Mouse (Mus musculus) gastrocnemius, postnatal 25 days (tissue): Measurements from ENCODE around the gene Epor. TPM values are rescaled to one million over a fixed set of nuclear protein-coding genes. Genes with fewer than 3 reads are reported as not detected.

ENCODE experiments used
- DNase-seq: peaks from one replicate; pipeline ENCODE4 v3.0.0; 2022
- total RNA-seq, 2 experiments: library from RNA; stranded (reverse); gene quantifications; 1 replicate in 1 of 2; 2 replicates in 1 of 2; pipeline ENCODE4 v1.2.3; 2021

Epor gene
- total RNA-seq, 2 experiments from 2014 or later: 0.20 to 0.59 TPM

GRCm38 (mm10) chr9:21936692-21937570 lies 26.4 kb downstream of the Epor start, which contains the start of gene Plppr2:
Plppr2 (plus strand) TSS chr9:21937033.
- peak; percentile 92 for DNase-seq

GRCm38 (mm10) chr9:21935466-21936131 lies 27.7 kb downstream of the Epor start:
- no peak for DNase-seq

- no peak for DNase-seq
Measured at GRCm38 (mm10) chr9:21934021-21934420, 29.3 kb downstream of the Epor start.

GRCm38 (mm10) chr9:21932445-21933137 lies 30.7 kb downstream of the Epor start:
- DNase-seq: no peak

GRCm38 (mm10) chr9:21932006-21932405 lies 31.3 kb downstream of the Epor start:
- DNase-seq: no peak

- DNase-seq: no peak
Measured at GRCm38 (mm10) chr9:21929208-21929607, 34.1 kb downstream of the Epor start.

- peak; percentile 93 for DNase-seq
Measured at GRCm38 (mm10) chr9:21927208-21927753, 36.0 kb downstream of the Epor start, which contains the start of the genes Ccdc159 and Tmem205. Ccdc159 (plus strand) TSS chr9:21927471. Tmem205 (minus strand) TSS chr9:21927556.

- DNase-seq: no peak
Measured at GRCm38 (mm10) chr9:21926784-21927183, 36.5 kb downstream of the Epor start.

- no peak for DNase-seq
Measured at GRCm38 (mm10) chr9:21926155-21926554, 37.2 kb downstream of the Epor start.

GRCm38 (mm10) chr9:21925506-21925905 lies 37.8 kb downstream of the Epor start:
- DNase-seq: no peak

GRCm38 (mm10) chr9:21925034-21925433 lies 38.3 kb downstream of the Epor start:
- no peak for DNase-seq

- peak; percentile 83 for DNase-seq
Measured at GRCm38 (mm10) chr9:21924099-21924493, 39.2 kb downstream of the Epor start.

- no peak for DNase-seq
Measured at GRCm38 (mm10) chr9:21923490-21924098, 39.7 kb downstream of the Epor start.

GRCm38 (mm10) chr9:21923036-21923435 lies 40.3 kb downstream of the Epor start:
- DNase-seq: no peak

- DNase-seq: no peak
Measured at GRCm38 (mm10) chr9:21918692-21919384, 44.5 kb downstream of the Epor start.

GRCm38 (mm10) chr9:21918035-21918592 lies 45.2 kb downstream of the Epor start, which contains the start of gene Rab3d:
Rab3d (minus strand) TSS chr9:21918192.
- peak; percentile 93 for DNase-seq

- DNase-seq: no peak
Measured at GRCm38 (mm10) chr9:21917493-21918034, 45.7 kb downstream of the Epor start.

- DNase-seq: no peak
Measured at GRCm38 (mm10) chr9:21916851-21917492, 46.3 kb downstream of the Epor start.

- no peak for DNase-seq
Measured at GRCm38 (mm10) chr9:21909474-21910223, 53.7 kb downstream of the Epor start.
